Mouse (Mus musculus): ENCODE measurements around the gene Tmem234. TPM values are rescaled to one million over a fixed set of nuclear protein-coding genes. Genes with fewer than 3 reads are reported as not detected.

The Tmem234 gene
- polyA plus RNA-seq, 1 experiment from 2014 or later = 200 TPM

DNA sequence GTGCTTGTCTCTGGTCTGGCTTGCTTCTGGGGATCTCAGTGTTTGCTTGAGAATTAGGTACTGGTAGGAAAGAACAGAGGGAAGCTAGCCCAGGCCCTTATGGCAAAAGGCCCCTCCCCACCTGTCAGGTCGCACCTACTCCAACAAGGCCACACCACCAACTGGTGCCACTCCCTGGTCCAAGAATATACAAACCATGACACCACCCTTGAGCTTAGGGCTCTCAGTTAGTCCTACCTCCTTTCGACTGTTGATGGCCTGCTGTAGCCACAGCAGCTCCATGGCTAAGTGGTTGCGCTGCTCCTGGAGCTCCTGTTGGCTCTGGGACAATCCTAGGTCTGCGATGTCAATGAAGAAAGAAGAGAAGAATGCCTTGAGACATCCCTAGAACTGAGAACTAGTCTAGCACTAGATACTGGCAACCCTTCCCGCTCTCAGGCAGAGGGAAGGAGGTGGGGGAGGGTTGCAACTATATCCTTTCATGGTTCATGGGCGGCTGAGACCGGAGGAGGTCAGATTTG lies 16.7 kb downstream of the Tmem234 start:
- Histone ChIP-seq H3K4me2 (no peak overlapping the region), H3K9ac (no peak overlapping the region), H3K27ac (ENCODE audit: low read depth) (no peak overlapping the region), H3K27me3 (ENCODE audit: insufficient read depth, low read length) (no peaks in the 10 kb centered on the region), H3K4me1 (ENCODE audit: insufficient read depth) (0 out of 2 replicates have a peak, but pooled peaks cover 5% of the 10 kb centered on the region), H3K4me3 (ENCODE audit: low read depth, low read length) (no peak overlapping the region), H3K9me3 (ENCODE audit: low read depth, low read length) (no peaks in the 10 kb centered on the region), H3K36me3 (ENCODE audit: insufficient read depth) (peaks cover 17% of the 10 kb centered on the region)
- no peak for ATAC-seq (ENCODE audit: insufficient read depth)
- no peak for DNase-seq
- WGBS = 92% methylated on average over 7 of the region's 7 CpGs
- TF ChIP-seq CTCF (IDR thresholded peaks at IDR 0.05; ENCODE audit: low read depth) = no peak

DNA sequence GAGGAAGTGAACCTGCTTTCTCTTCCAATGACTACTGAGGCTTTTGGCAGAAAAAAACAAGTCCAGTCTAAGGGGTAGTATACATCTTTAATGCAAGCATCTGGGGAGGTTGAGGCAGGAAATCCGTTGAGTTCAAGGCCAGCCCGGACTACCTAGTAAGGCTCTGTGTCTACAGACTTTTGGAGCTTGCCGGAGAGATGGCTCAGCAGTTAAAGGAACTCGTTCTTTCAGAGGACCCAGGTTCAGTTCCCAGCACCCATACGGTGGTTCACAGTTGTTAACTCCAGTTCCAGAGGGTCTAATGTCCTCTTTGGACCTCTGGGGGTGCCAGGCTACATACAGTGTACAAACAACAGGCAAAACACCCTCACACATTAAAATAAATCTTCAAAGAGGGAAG lies 17.6 kb downstream of the Tmem234 start:
- 95% methylated on average over 5 of the region's 5 CpGs for WGBS
- no peaks in the 10 kb centered on the region for H3K27me3 ChIP-seq (ENCODE audit: insufficient read depth, low read length)
- no peak for TF ChIP-seq CTCF (IDR thresholded peaks at IDR 0.05; ENCODE audit: low read depth)
- ATAC-seq (ENCODE audit: insufficient read depth) (no peak), DNase-seq (no peak)
- peak overlapping the region; percentile 74 for H3K4me3 ChIP-seq (ENCODE audit: low read depth, low read length)
- H3K9me3 ChIP-seq (ENCODE audit: low read depth, low read length) = no peaks in the 10 kb centered on the region
- H3K4me1 ChIP-seq (ENCODE audit: insufficient read depth) = peaks cover 10% of the 10 kb centered on the region; the same call in 1 of the 2 replicates
- H3K9ac ChIP-seq = peak overlapping the region; percentile 82
- peaks cover 17% of the 10 kb centered on the region for H3K36me3 ChIP-seq (ENCODE audit: insufficient read depth)
- H3K27ac ChIP-seq (ENCODE audit: low read depth) = 0 out of 2 replicates have a peak overlapping the region, but pooled peaks have one; percentile 82
- peak overlapping the region; percentile 87 for H3K4me2 ChIP-seq

DNA sequence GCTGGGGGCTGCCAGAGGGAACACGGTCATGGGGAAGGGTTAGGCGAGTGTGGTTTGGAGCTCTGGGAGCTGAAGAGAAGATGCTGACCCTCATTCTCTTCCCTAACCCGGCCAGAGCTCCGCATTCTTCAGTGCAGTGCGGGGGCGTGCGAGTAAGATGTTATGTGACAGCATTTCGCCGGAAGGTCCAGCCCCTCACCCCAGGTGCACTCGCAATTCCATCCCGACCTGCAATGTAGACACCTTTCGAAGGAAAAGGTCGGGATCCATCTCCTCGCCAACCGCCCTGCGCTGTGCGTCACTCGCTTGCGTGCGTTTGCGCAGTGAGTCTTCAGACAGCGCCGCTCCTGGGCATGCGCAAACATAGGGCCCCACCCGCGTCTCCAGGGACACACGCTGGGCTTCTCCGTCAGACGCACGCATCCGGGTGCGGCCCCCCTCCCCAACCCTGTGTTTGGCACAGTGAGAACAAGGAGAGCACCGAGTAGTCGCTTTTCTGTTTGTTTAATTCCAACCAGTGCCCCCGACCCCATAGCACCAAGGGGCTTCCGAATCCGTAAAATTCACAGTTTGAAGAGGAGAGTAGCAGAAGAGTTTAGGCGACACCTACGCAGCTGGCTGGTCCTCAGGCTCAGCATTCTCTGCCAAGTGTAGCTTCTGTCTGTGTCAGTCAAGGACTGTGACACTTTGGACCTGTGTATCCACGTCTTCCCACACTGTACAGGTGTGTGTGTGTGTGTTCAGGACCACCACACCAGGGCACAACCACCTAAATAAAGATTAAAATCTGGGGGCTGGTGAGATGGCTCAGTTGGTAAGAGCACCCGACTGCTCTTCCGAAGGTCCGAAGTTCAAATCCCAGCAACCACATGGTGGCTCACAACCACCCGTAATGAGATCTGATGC lies 18.6 kb downstream of the Tmem234 start, which contains the start of gene Iqcc:
Gene Iqcc (minus strand): TSS at position 314 of the 906 bp plus-strand sequence.
- peak within 1 kb of the TSS; percentile 74 for H3K4me3 ChIP-seq (ENCODE audit: low read depth, low read length)
- peaks cover 17% of the 10 kb centered on the region for H3K36me3 ChIP-seq (ENCODE audit: insufficient read depth)
- H3K9ac ChIP-seq = peak within 1 kb of the TSS; percentile 82
- peak within 1 kb of the TSS; percentile 82 for H3K27ac ChIP-seq (ENCODE audit: low read depth)
- H3K9me3 ChIP-seq (ENCODE audit: low read depth, low read length) = no peaks in the 10 kb centered on the region
- H3K4me1 ChIP-seq (ENCODE audit: insufficient read depth) = peaks cover 12% of the 10 kb centered on the region; the same call in 1 of the 2 replicates
- DNase-seq = peak; percentile 97
- no peaks in the 10 kb centered on the region for H3K27me3 ChIP-seq (ENCODE audit: insufficient read depth, low read length)
- peak; percentile 53 for TF ChIP-seq CTCF (IDR thresholded peaks at IDR 0.05; ENCODE audit: low read depth)
- peak within 1 kb of the TSS; percentile 87 for H3K4me2 ChIP-seq
- 3% methylated on average over 43 of the region's 44 CpGs for WGBS
- peak; percentile 92 for ATAC-seq (ENCODE audit: insufficient read depth)

DNA sequence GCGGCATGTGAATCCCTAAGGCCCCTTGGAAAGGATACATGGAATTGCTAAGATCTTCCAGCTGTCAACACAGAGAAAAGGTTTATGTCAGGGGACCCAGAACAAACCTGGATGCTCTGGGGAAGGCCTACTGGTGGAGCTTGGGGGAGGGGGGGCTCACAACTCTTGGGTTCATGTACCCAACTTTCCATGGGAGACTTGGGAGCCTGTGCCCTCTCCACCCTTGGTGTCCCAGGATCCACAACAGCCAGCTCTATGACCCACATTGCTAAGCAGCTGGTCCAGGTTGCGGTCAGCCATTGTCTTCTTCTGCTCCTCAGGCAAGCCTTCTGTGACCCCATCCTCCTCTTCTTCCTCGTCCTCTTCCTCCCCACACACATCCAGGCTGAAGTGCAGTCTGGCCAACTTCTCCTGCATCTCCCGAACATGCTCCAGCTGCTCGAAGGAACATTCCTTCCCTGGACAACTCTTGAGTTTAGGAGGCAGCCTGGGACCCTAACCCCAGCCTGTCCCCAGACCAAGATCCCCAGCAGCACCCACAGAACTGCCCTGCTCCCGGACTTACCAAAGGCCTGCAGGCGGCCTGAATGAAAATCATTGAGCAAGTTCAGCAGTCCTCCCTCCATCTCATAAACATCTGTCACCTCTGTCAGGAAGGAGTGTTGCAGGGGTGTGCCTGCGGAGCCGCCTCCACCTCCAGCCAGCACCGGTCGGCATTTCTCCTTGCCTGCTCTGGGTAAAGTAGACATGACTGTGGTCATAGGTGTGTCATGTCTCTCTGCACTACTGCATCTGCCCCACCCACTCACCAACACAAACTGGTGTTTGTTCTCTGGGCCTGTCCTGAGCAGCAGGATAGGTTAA lies 20.2 kb downstream of the Tmem234 start:
- no peaks in the 10 kb centered on the region for H3K27me3 ChIP-seq (ENCODE audit: insufficient read depth, low read length)
- H3K4me2 ChIP-seq = no peak overlapping the region
- no peak overlapping the region for H3K4me3 ChIP-seq (ENCODE audit: low read depth, low read length)
- DNase-seq (no peak), ATAC-seq (ENCODE audit: insufficient read depth) (no peak)
- H3K4me1 ChIP-seq (ENCODE audit: insufficient read depth) = peaks cover 18% of the 10 kb centered on the region; the same call in 1 of the 2 replicates
- no peak overlapping the region for H3K27ac ChIP-seq (ENCODE audit: low read depth)
- WGBS = 80% methylated on average over 11 of the region's 11 CpGs
- H3K9ac ChIP-seq = no peak overlapping the region
- no peak for TF ChIP-seq CTCF (IDR thresholded peaks at IDR 0.05; ENCODE audit: low read depth)
- H3K36me3 ChIP-seq (ENCODE audit: insufficient read depth) = peaks cover 18% of the 10 kb centered on the region
- no peaks in the 10 kb centered on the region for H3K9me3 ChIP-seq (ENCODE audit: low read depth, low read length)

DNA sequence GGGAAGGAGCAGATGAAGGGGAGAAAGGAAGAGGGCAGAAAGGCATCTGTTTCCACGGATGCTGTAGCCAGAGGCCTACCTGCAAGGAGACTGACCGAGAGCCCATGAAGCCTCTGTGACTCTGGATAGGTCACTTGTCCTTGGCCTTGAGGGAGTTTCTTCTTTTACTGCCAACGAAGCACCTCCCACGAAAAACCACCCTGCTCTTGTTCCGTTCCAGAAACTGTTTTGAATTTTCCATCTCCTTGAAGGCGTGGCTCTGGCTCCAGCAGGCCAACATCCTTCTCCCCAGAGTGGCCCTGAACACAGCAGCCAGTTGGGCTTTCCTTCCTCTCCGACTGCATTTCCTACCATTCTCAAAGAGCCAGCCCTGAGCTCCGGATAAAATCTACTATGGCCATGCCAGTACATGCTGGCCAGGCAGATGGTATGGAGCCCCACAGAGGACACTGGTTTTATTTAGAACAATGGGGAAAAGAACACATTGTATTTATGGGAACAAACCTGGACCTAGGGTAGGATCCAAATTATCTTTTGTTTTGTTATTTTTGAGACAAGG lies 20.9 kb downstream of the Tmem234 start:
- no peak overlapping the region for H3K27ac ChIP-seq (ENCODE audit: low read depth)

DNA sequence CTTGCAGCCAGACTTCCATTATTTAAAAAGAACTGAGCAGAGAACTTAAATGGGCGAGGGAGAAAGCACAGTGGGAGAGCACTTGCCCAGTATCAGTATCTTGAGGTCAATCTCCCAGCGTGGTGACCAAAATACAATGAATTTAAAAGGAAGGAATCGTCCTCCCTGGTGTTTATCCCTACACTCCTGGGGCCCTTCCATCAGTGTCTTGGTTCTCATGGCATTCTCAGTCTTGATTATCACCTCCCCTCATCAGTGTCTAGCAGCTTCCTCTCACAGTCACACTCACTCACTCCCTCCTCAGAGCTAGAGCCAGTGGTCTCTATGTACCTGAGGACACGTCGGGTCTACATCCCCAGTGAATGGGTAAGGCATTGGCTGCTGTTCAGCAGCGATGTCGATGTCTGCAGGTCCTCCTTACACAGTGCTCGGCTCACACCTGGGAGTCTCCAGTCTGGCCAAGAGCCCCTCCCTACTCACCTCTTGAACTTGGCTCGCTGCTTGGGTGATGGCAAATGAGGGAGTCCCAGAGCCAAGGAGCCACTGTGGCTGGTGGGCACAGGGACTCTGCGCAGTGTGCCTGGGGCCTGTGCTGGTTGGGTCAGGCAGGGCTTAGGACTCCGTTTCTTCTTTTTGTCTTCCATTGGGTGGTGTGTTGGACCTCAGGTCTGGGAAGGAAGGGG lies 21.8 kb downstream of the Tmem234 start:
- no peak overlapping the region for H3K27ac ChIP-seq (ENCODE audit: low read depth)
- H3K9ac ChIP-seq = peak overlapping the region; percentile 68
- peaks cover 18% of the 10 kb centered on the region; the same call in 1 of the 2 replicates for H3K4me1 ChIP-seq (ENCODE audit: insufficient read depth)
- TF ChIP-seq CTCF (IDR thresholded peaks at IDR 0.05; ENCODE audit: low read depth) = no peak
- no peaks in the 10 kb centered on the region for H3K9me3 ChIP-seq (ENCODE audit: low read depth, low read length)
- H3K36me3 ChIP-seq (ENCODE audit: insufficient read depth) = peaks cover 19% of the 10 kb centered on the region
- ATAC-seq (ENCODE audit: insufficient read depth) = no peak
- 76% methylated on average over 11 of the region's 11 CpGs for WGBS
- peak overlapping the region; percentile 52; the same call in 1 of the 2 replicates for H3K4me3 ChIP-seq (ENCODE audit: low read depth, low read length)
- peak overlapping the region; percentile 65 for H3K4me2 ChIP-seq
- DNase-seq = no peak
- H3K27me3 ChIP-seq (ENCODE audit: insufficient read depth, low read length) = no peaks in the 10 kb centered on the region

More for the DNA sequence above, 20.9 kb downstream of the Tmem234 start:
- TF ChIP-seq CTCF (IDR thresholded peaks at IDR 0.05; ENCODE audit: low read depth) = no peak
- Histone ChIP-seq H3K4me3 (ENCODE audit: low read depth, low read length) (no peak overlapping the region), H3K4me1 (ENCODE audit: insufficient read depth) (peaks cover 18% of the 10 kb centered on the region; the same call in 1 of the 2 replicates), H3K4me2 (no peak overlapping the region), H3K36me3 (ENCODE audit: insufficient read depth) (peaks cover 19% of the 10 kb centered on the region), H3K9me3 (ENCODE audit: low read depth, low read length) (no peaks in the 10 kb centered on the region), H3K9ac (no peak overlapping the region), H3K27me3 (ENCODE audit: insufficient read depth, low read length) (no peaks in the 10 kb centered on the region)
- ATAC-seq (ENCODE audit: insufficient read depth) (no peak), DNase-seq (peak; percentile 21)
- 79% methylated on average over 8 of the region's 8 CpGs for WGBS

All from lung, embryonic 14.5 days (tissue).